Mouse (Mus musculus) adrenal gland, adult 18-20 months (tissue): ENCODE measurements around the gene Cdc42ep3. TPM values are rescaled to one million over a fixed set of nuclear protein-coding genes. Genes with fewer than 3 reads are reported as not detected.

Experiments used
- DNase-seq, 2 experiments: peaks; one replicate each; pipeline ENCODE4 v3.0.0; 2021 to 2022; ENCODE audit warnings: low spot score in 2 of 2
- long read RNA-seq, 2 experiments: library from polyadenylated mRNA; stranded (forward); transcript quantifications; one replicate each; pipeline ENCODE4 v2.0.0; 2021
- total RNA-seq, 2 experiments: library from RNA; stranded (reverse); gene quantifications; 1 replicate in 1 of 2; 2 replicates in 1 of 2; pipeline ENCODE4 v1.2.3; 2021

The Cdc42ep3 gene
- total RNA-seq: 10 to 100 TPM in 1 of 2 experiments, 1 to 10 TPM in 1; 9.0 to 11.2 TPM
- long read RNA-seq, experiment 1, transcript Cdc42ep3-201 (2 exons, 2,265 nt): major isoform, 13 of 14 reads
- long read RNA-seq, experiment 1, partial matches to known transcripts: 0 of 14 reads
- long read RNA-seq, experiment 1, other reads (novel, unspliced or antisense): 1 of 14 reads
- long read RNA-seq, experiment 2, transcript Cdc42ep3-201 (2 exons, 2,265 nt): major isoform, 18 of 24 reads
- long read RNA-seq, experiment 2, partial matches to known transcripts: 0 of 24 reads
- long read RNA-seq, experiment 2, other reads (novel, unspliced or antisense): 6 of 24 reads

DNA sequence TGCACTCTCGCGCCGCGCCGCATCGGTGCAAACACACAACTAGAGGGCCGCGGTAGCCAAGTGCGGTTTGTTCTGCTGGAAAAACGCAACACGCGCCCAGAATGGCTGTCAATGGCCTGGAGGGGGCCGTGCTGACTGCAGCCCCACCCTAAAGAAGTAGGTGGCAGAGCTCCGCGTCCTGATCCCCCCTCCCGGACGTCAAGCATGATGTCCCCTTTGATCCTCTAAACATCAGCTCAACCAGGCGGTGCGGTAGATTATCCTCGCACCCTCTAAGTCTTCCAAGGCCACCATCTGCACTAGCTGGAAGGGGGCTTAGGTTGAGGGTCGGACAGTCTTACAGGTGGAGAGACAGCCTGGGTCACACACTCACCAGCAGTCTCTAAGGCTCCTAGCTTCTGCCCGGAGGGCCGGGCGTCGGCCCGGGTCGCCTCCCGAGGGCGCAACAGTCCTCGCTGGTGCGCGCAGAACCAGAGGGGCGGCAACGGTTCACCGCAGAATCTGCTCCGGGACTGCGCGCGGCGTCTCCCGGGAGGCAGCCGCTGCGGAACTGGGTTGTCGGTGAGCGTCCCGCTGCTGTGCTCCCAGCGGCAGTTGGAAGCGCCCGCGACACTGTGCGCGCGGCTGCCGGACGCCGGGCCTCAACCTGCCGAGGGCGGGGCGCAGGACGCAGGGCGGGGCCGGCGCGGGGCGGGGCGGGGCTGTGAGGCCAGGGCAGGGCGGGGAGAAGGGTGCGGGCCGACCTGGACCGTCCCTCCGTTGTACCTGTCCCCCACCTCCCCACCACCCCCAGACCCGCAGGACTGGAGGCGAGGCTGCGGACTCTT is at the start of gene Cdc42ep3:
Gene Cdc42ep3 (minus strand): TSS at position 648 of the 827 bp plus-strand sequence.
- peak; percentile 83 to 85 for DNase-seq

DNA sequence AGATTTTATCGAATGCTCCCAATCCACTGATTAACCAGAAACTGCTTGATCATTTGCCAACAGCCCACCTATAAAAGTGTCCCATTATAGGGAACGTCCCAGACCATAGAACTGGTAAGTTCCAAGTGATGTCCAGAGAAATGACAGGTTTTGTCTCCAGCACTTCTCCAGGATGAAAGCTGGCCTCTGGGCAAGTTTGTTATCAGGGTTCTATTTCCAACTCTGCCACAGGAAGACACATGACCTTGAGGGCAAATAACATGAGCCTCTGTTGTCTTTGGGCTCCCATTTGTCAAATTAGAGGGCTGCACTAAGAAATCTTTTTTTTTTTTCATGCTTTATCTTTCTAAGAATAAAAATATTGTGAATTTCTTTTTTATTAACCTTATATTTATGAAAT is 45.5 kb upstream of the Cdc42ep3 start:
- DNase-seq: no peak

DNA sequence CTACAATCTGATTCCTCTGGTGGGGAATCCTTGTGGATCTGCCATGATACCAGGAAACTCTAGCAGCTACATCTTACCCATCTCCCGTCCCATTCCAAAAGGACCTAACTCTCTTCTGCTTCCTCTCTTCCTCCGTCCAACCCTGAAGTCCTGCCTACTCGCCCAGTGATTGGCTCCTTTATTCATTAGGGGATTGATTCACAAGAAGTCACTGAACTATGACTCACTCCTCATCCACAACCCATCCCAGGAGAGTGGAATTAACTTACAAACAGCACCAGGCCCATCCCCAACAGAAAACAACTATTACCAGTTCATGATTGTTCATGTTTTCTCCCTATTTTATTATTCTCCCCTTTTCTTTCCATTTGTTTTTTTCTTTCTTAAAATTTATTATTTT is 43.5 kb upstream of the Cdc42ep3 start:
- no peak for DNase-seq

DNA sequence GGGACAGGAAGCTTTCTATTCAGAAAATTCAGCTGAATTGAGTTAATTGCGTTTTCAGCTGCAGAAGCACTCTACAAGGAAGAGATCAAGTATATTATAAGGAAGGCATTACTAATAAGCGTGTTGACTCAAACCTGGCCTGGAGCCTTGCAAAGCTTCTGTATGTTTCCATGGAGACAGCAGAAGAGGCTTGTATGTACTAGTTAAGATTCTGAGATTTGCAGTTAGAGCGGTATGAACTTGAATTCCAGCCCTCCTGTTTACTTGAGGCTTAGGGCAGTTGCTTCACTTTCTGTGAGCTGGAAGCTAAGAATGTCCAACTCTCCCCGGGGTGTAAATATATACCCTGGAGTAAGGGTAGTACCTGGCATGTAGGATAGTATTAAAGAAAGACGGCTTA is 39.9 kb upstream of the Cdc42ep3 start:
- DNase-seq: no peak

DNA sequence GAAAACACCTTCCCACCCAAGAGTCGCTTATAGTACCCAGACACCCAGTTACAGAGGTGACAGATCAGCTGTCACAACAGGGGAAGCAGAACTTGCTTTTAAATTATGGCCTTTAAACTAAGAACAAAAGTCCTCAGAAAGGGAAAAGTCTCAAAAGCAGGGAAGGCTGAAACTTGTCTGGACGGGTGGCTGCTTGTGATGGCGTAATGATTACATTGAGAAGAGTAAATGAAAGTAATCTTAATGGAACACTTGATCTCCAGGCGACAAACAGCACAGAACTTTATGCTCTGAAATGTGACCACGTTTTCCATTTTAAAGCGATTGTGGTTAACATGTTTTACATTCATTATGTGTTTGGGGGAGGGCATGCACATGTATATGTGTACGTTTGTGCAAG is 39.0 kb upstream of the Cdc42ep3 start:
- no peak for DNase-seq

DNA sequence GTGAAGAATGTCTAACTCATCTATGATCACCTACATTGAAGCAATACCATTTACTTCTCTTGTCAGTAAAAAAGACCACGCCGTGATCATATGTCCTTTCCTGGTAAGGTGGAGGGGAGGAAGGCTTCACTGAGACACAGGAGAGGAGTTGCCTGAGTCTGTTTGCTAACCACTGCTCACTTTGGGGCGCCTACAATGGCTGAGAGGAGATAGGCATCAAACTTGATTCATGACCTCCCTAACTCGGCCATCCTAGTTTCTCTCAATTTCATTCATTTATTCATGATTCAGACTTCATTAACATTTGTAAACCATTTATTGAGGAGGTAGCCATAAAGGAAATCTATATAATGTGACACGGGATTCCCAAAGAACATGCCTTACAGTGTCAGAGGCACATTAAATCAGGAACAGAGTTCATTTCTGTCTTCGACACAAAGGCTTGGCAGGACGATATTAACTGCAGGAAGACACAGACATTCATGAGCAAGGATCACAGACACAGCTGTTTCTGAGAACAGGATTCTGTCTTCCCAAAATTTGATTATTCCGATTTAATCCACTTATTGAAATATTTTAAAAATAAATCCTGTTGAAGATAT is 32.7 kb upstream of the Cdc42ep3 start:
- DNase-seq: no peak

DNA sequence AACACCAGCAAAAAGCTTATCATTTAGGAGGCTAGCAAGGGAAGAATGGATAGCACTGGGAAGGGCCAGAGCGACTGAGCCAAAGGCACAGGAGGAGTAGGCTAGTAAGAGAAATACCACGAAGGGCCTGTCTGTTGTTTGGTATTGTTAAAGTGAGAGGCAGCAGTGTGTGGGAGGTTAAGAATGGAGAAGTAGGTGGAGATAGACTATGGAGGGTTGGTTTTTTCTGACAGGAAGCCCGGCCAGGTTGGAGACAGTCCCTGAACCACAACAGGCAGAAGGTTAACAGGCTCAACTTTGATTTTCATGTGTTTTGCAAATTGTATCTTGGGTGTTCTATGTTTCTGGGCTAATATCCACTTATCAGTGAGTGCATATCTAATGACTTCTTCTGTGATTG is 26.6 kb upstream of the Cdc42ep3 start:
- no peak for DNase-seq

DNA sequence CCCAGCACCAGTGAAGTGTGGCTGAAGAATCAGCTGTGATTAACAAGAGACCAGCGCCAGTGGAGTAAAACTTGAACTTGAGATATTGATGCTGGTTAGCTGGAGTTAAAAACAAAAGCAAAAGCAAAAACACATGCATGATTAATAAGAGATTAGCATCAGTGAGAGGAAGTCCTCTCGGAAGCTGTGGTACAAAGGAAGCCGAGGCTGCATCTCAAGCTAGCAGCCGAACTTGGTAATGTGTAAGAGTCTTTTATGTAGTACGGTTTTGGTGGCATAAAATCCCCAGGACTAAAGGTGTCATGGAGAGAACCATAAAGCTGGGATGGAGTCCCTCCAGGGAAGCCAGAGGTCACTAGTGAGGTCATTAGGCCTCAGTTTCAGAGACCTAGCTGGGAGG is 24.3 kb upstream of the Cdc42ep3 start:
- DNase-seq: no peak

DNA sequence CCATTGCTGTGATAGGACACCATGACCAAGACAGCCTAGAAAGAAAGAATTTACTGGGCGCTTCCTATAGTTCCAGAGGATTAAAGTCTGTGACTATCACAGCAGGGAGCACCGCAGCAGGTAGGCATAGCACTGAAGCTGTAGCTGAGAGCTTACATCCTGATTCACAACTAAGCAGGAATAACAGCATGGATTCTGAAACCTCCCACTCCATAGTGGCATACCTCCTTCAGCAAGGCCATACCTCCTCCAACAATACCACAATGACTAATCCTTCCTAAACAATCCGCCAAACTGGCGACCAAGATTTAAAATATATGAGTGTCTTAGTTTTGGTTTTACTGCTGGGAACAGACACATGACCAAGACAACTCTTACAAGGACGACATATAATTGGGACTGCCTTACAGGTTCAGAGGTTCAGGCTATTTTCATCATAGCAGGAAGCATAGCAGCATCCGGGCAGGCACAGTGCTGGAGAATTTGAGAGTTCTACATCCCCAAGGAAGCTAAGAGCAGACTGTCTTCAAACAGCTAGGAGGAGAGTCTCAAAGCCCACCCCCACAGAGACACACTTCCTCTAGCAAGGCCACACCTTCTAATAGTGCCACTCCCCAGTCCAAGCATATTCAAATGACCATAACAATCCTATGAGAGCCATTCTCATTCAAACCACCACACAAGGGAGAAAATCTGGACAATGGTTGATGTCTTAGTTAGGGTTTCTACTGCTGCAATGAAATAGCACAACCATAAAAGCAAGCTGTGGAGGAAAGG is 21.7 kb upstream of the Cdc42ep3 start:
- DNase-seq: no peak

DNA sequence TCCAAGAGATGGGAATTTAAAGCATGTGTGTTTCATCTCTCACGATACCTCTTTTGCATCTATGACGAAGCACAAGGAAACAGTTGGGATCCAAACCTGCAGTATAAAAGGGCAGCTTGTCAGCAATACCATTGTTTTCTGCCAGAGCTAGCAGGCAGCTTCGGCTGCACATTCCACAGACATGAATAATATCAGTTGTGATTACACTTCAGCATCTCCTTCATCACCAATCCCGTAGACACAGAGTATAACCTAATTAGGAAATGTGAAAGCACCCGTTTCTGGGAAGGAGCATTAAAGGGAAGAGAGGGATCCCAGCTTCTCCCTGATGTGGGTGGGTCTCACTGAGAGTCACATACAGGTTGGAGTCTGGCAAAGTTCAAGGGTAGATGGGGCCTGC is 18.1 kb upstream of the Cdc42ep3 start:
- DNase-seq: no peak

DNA sequence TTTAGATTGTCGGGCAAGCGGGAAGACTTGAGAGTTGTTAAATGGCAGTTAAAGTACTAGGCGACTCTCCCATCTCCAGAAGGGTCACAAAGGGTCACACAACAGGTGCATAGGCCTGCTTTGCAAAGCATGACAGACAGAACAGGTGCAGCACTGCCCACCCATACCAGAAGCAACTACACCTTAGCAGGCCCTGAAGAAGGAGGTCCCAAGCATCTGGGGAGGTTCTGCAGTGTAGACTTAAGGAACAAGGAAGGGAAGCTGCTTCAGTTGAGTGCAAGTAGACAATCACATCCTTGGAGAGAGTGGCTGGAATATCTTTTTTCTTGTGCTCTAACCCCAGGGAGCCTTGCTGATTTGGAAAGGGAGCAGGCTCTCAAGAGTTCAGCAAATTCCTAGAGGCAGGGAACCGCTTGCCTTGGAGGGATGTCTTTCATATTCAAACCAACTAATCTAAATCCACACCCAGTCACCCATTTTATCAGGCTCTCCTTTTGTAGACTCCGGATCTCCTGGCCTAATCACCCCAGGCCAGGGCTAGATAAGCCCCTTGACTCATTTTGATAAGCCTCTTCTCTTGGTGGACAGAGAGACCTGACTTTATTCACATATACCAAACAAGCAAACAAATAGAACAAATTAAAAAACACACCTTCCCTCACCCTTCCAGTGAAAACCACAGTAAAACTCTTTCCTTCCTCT is 10.0 kb upstream of the Cdc42ep3 start:
- no peak for DNase-seq

DNA sequence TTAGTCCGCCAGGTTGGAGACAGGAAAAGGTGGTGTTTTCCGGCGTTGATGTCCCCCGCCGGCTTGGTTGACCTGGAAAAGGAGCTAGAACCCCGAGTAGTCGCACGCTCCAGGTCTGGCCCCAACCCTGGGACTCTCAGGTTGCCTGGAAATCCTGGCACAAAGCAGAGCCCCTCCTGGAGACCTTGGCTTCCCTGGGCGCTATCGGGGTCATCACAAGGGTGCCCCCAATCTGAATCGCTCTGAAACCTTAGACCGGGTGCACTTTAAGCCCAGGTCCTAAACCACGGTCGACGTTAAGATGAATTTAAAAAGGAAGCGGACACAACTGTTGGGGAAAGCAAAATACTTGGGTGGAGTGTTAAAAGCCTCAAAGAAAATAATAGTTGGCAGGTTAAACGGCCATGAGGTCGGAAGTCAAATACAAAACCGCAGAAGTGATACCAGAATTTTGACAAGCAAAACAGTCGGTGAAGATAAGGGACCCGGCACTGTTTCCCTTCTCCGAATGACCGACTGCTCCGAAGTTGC is 1.2 kb upstream of the Cdc42ep3 start:
- no peak for DNase-seq

DNA sequence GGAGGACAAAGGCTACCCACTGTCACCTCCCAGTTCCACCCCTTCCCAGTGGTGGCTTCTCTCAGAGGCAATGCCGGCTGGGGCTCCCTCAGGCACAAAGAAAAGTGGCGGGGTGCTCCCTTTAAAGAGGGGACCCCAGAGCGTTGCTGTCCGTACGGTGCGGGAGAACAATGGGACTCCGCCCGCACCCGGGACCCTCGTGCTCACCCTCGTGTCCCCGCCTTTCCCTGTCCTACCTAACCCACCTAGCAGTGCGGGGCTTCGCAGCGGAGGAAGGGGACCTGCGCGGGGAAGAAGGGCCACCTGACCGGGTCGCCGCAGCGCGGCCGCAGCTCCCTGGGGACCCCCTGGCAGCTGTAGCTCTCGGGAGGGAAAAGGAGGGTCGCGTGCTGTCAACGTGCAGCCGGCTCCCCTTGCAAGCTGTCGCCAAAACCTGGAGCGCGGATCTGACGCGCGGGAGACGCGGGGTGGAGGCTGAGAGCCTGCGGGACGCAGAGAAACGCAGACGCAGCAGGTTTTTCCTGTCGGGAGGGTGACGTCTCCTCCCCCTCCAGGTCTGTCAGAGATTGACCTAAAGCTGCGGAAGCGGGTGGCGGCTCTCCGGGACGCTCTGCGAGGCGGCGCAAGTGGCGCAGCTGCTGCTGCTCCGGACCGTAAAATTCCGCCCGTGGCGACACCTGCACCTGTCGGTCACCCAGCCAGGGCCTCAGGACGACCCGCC is 540 bp upstream of the Cdc42ep3 start:
- peak; percentile 55 to 59 for DNase-seq

DNA sequence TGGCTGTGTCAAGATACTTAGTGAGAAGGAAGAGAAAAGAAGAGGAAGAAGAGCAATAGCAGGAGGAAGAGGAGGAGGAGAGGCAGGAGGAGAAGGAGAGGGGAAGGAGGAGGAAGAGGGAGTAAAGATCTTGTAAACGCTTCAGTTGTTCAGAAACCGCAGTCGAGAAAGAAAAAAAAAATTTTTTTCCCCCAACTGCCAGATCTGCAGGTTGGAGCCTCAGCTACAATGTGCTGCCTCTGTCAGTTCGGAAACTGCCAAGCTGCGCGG is 782 bp downstream of the Cdc42ep3 start:
- DNase-seq: no peak

DNA sequence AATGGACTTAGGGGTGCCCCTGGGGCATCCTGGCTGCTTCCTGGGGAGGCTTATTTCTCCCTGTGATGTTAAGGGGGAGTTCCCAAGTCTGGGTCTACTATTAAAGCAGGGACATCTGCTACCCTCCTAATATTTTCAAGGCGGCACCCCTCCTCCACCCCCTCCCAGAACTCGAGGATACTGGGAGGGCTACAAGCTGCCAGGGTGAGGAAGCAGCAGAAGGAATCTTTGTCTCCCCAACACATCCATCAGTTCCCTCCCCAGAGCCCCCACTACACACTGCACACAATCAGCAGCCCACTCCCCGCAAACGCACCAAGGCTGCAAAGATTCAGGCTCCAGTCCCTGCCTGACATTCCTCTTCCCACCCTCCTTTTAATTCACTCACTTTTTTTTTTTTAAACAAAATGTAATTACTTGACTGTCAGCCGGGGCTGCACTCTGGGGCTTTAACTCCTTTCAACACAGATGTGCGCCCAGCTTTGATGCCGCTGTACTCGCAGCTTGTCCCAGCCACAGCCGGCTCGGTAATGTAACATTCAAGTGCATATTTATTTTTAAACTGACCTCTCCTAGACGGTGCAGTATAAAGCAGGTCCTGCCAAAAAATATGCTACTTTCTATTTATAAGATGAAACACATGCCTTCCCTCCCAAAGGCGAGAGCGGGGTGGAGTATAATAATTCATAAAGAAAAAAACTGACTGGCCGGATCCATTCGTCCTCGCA is 1.3 kb downstream of the Cdc42ep3 start:
- DNase-seq: no peak

DNA sequence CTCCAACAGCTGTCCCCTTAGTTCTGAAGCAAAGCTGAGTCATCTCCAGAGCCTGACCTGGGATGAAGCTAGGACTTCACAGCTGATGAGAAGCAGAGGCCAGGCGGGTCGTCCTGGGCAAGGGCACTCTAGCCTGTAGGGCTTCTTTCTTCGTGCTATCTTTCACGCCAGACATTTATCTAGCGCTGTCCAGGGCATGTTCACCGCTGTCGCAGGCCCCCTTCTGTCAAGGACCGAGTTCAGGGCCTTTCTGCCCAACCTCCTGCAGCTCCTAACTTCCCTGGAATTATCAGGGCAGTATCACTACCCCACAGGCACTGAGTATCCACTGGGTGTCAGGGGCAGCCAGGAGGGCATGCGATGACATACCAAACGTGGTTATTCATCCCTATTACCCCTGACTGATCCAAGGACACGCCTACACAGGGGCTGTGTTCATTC is 4.1 kb downstream of the Cdc42ep3 start:
- DNase-seq: no peak

DNA sequence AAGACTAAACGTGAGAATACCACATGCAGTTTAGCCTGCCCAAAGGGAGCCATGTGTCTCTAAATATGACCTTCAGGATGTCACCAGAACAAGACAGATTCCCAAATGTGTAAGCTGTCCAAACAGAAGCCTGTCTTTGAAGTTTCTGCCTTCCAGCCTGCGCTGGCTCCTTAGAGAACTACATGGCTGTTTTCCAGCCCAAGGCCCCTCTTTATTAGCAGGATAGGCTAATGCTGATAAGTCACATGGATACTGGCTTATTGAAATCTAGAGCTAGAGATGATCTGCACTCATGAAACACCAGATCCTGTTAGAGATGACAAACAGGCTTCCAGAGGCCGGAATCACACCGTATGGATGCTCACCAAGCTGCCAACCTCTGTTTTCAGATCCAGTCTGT is 5.5 kb downstream of the Cdc42ep3 start:
- no peak for DNase-seq

DNA sequence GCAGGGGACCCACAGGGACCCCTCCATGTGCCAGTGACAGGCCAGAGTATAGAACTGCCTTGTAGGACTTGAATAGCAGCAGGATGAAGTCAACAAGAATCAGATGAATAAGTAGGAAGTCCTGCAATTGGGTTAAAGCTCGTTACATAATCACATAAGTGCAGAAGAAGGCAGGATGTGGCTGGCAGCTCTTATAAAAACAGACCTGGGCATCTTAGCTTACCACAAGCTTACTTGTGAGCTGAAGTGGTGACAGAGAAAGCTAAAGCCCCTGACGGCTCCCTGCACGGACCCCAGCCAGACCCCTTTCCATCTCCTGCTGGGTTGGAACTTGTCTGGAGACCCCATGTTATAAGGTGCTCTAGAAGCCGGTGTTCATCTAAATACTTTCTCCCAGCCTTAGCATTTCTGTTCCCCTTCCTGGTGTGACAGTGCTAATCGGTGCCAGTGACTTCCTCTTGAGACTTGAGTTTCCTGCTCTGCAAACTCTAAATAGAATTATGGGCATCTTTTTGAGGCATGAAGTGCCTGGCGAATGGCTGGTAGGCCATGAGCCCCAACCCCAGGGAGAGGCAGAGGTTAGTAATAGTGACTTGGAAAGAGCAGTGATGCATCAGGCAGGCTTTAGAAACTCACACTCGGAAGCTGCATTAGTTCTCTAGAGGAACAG is 6.8 kb downstream of the Cdc42ep3 start:
- no peak for DNase-seq

DNA sequence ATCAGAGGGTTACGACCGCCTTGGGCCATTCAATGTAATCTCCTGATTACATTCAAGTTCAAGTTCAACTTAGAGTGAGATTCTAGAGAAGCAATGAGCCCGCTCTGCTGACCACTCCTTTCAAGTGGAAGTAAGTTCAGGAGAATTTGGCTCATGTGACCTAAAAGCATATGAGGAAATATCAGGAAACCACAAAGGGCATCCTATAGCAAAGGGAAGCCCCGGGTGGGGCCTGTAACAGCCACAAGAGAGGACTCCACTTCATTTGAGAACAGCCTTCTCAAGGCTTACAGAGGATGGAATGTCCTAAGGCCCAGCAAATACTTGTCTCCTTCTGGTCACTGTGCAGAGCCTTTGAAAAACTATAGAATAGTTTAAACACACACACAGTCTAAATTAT is 7.6 kb downstream of the Cdc42ep3 start:
- DNase-seq: no peak
